Mouse (Mus musculus) embryonic facial prominence, embryonic 11.5 days (tissue): Measurements from ENCODE around the gene Cdc42bpa. TPM values are rescaled to one million over a fixed set of nuclear protein-coding genes. Genes with fewer than 3 reads are reported as not detected.

Experiments
- ATAC-seq: fragments of 200-750 bp; cut with Nextera tagmentation; replicated peaks from 2 replicates; pipeline ENCODE4 v1.8.0; 2017; ENCODE audit warnings: low read depth; ENCODE audit not compliant: insufficient number of reproducible peaks, low FRiP score, low TSS enrichment
- DNase-seq: peaks from one replicate; pipeline ENCODE4 v3.0.0-alpha.2; 2015; ENCODE audit warnings: low spot score
- H3K27ac ChIP-seq: fragments of 300-500 bp; sonication (generic); replicated peaks from 2 replicates; pipeline ENCODE4 v1.5.1; 2014; ENCODE audit warnings: mild to moderate bottlenecking, low read depth, low read length, control low read depth
- H3K27me3 ChIP-seq: fragments of 300-500 bp; sonication (generic); 2 replicates; pipeline ENCODE4 v1.6.1; 2014; ENCODE audit warnings: mild to moderate bottlenecking, low read length, moderate library complexity, mixed read lengths; ENCODE audit not compliant: control insufficient read depth, insufficient read depth
- H3K36me3 ChIP-seq: fragments of 300-500 bp; sonication (generic); replicated peaks from 2 replicates; pipeline ENCODE4 v1.6.1; 2014; ENCODE audit warnings: low read depth, mild to moderate bottlenecking, low read length, moderate library complexity, mixed read lengths; ENCODE audit not compliant: control insufficient read depth, insufficient read depth
- H3K4me1 ChIP-seq: fragments of 300-500 bp; sonication (generic); 2 replicates; pipeline ENCODE4 v1.6.1; 2014; ENCODE audit warnings: low read length, mixed read lengths; ENCODE audit not compliant: control insufficient read depth, insufficient read depth
- H3K4me2 ChIP-seq: fragments of 300-500 bp; sonication (generic); 2 replicates; pipeline ENCODE4 v1.6.1; 2014; ENCODE audit warnings: low read depth, mild to moderate bottlenecking, control low read depth, low read length, moderate library complexity
- H3K4me3 ChIP-seq: fragments of 300-500 bp; sonication (generic); 2 replicates; pipeline ENCODE4 v1.5.1; 2014; ENCODE audit warnings: low read depth, low read length, control low read depth
- H3K9ac ChIP-seq: fragments of 300-500 bp; sonication (generic); replicated peaks from 2 replicates; pipeline ENCODE4 v1.6.1; 2014; ENCODE audit warnings: mild to moderate bottlenecking, control low read depth, low read length
- H3K9me3 ChIP-seq: fragments of 300-500 bp; sonication (generic); replicated peaks from 2 replicates; pipeline ENCODE4 v1.6.1; 2016; ENCODE audit warnings: mild to moderate bottlenecking, low read length, inconsistent platforms, mixed read lengths; ENCODE audit not compliant: control insufficient read depth
- WGBS: fragments of 180-500 bp; shearing (Covaris S2); extraction: QIAGEN DNeasy Blood & Tissue Kit; methylation state at CpG from one replicate; pipeline ENCODE4 v1.1.7; 2014; 5-methylcytosine and 5-hydroxymethylcytosine counted together
- polyA plus RNA-seq: library from polyadenylated mRNA; unstranded; fragments of >200 nt; fragmentation: Nextera tagmentation; extraction: Ambion mirVana; gene quantifications from 2 replicates; pipeline ENCODE4 v1.2.1, GENCODE M21; 2014

Cdc42bpa gene
- polyA plus RNA-seq, 1 experiment from 2014 or later, result 13.8 TPM

GRCm38 (mm10) chr1:179969776-179970428, 9.6 kb downstream of the Cdc42bpa start:
- Histone ChIP-seq H3K4me3 (no peak overlapping the region), H3K4me2 (no peak overlapping the region), H3K9me3 (no peaks in the 10 kb centered on the region), H3K4me1 (no peaks in the 10 kb centered on the region), H3K27me3 (no peaks in the 10 kb centered on the region), H3K27ac (no peak overlapping the region), H3K36me3 (no peaks in the 10 kb centered on the region), H3K9ac (no peak overlapping the region)
- WGBS, result 78% methylated on average over 5 of the region's 5 CpGs
- no peak for ATAC-seq
- no peak for DNase-seq

- no peak overlapping the region for H3K27ac ChIP-seq
- no peaks in the 10 kb centered on the region for H3K9me3 ChIP-seq
- no peaks in the 10 kb centered on the region for H3K36me3 ChIP-seq
- 82% methylated on average over 6 of the region's 6 CpGs for WGBS
- H3K4me3 ChIP-seq, result no peak overlapping the region
- no peak overlapping the region for H3K4me2 ChIP-seq
- H3K4me1 ChIP-seq, result peaks cover 4% of the 10 kb centered on the region; the same call in 1 of the 2 replicates
- ATAC-seq, result no peak
- no peak overlapping the region for H3K9ac ChIP-seq
- no peaks in the 10 kb centered on the region for H3K27me3 ChIP-seq
- no peak for DNase-seq
Observed at GRCm38 (mm10) chr1:179975021-179975420, 14.7 kb downstream of the Cdc42bpa start.

- no peak overlapping the region for H3K27ac ChIP-seq
- WGBS, result 69% methylated on average over 5 of the region's 5 CpGs
- no peak for ATAC-seq
Observed at GRCm38 (mm10) chr1:179975645-179976275, 15.5 kb downstream of the Cdc42bpa start.

GRCm38 (mm10) chr1:179977437-179977836, 17.2 kb downstream of the Cdc42bpa start:
- Histone ChIP-seq H3K27me3 (no peaks in the 10 kb centered on the region), H3K4me2 (no peak overlapping the region; the same call in 1 of the 2 replicates), H3K4me3 (no peak overlapping the region), H3K36me3 (no peaks in the 10 kb centered on the region), H3K9me3 (no peaks in the 10 kb centered on the region), H3K27ac (peak overlapping the region; percentile 25; the same call in 1 of the 2 replicates), H3K4me1 (peaks cover 4% of the 10 kb centered on the region; the same call in 1 of the 2 replicates), H3K9ac (no peak overlapping the region)
- peak; percentile 23; the same call in 1 of the 2 replicates for ATAC-seq
- WGBS, result 32% methylated on average over 6 of the region's 6 CpGs
- peak; percentile 76 for DNase-seq

More at GRCm38 (mm10) chr1:179975645-179976275, 15.5 kb downstream of the Cdc42bpa start:
- Histone ChIP-seq H3K4me2 (no peak overlapping the region), H3K27me3 (no peaks in the 10 kb centered on the region), H3K9me3 (no peaks in the 10 kb centered on the region), H3K4me1 (peaks cover 4% of the 10 kb centered on the region; the same call in 1 of the 2 replicates), H3K36me3 (no peaks in the 10 kb centered on the region), H3K9ac (no peak overlapping the region), H3K4me3 (no peak overlapping the region)
- DNase-seq, result no peak

GRCm38 (mm10) chr1:179978742-179979141, 18.5 kb downstream of the Cdc42bpa start:
- no peak for DNase-seq
- Histone ChIP-seq H3K4me2 (no peak overlapping the region), H3K4me1 (peaks cover 4% of the 10 kb centered on the region; the same call in 1 of the 2 replicates), H3K27ac (no peak overlapping the region), H3K36me3 (no peaks in the 10 kb centered on the region), H3K4me3 (no peak overlapping the region), H3K27me3 (no peaks in the 10 kb centered on the region), H3K9ac (no peak overlapping the region), H3K9me3 (no peaks in the 10 kb centered on the region)
- WGBS, result 65% methylated on average over 1 of the region's 1 CpGs
- no peak for ATAC-seq

GRCm38 (mm10) chr1:179981680-179982079, 21.4 kb downstream of the Cdc42bpa start:
- no peak overlapping the region for H3K9ac ChIP-seq
- no peaks in the 10 kb centered on the region for H3K36me3 ChIP-seq
- no peak overlapping the region for H3K27ac ChIP-seq
- H3K4me3 ChIP-seq, result no peak overlapping the region
- no peak for DNase-seq
- H3K4me2 ChIP-seq, result no peak overlapping the region
- H3K4me1 ChIP-seq, result peaks cover 4% of the 10 kb centered on the region; the same call in 1 of the 2 replicates
- ATAC-seq, result no peak
- H3K27me3 ChIP-seq, result no peaks in the 10 kb centered on the region
- H3K9me3 ChIP-seq, result no peaks in the 10 kb centered on the region

GRCm38 (mm10) chr1:179982183-179982582, 21.9 kb downstream of the Cdc42bpa start:
- Histone ChIP-seq H3K4me3 (no peak overlapping the region), H3K36me3 (no peaks in the 10 kb centered on the region), H3K4me1 (peaks cover 4% of the 10 kb centered on the region; the same call in 1 of the 2 replicates), H3K9me3 (no peaks in the 10 kb centered on the region), H3K4me2 (no peak overlapping the region), H3K27me3 (no peaks in the 10 kb centered on the region), H3K9ac (no peak overlapping the region), H3K27ac (no peak overlapping the region)
- ATAC-seq, result no peak
- 71% methylated on average over 1 of the region's 1 CpGs for WGBS
- DNase-seq, result no peak

GRCm38 (mm10) chr1:179982933-179983332, 22.7 kb downstream of the Cdc42bpa start:
- H3K27me3 ChIP-seq, result no peaks in the 10 kb centered on the region
- H3K4me2 ChIP-seq, result no peak overlapping the region
- no peaks in the 10 kb centered on the region for H3K36me3 ChIP-seq
- H3K9ac ChIP-seq, result no peak overlapping the region
- H3K4me3 ChIP-seq, result no peak overlapping the region
- no peak for DNase-seq
- H3K4me1 ChIP-seq, result no peaks in the 10 kb centered on the region
- 90% methylated on average over 1 of the region's 1 CpGs for WGBS
- H3K9me3 ChIP-seq, result no peaks in the 10 kb centered on the region
- H3K27ac ChIP-seq, result no peak overlapping the region
- ATAC-seq, result no peak
